Mouse (Mus musculus) cerebellum, postnatal 4 days (tissue): ENCODE results near the gene 2410004B18Rik.
"Not testable (repeated sequence)": the region's sequence is repeated elsewhere in the genome, so short reads cannot be mapped to it uniquely, and the experiment has no call there.

Experiments
- DNase-seq, 2 experiments: peaks; one replicate each; pipeline ENCODE4 v3.0.0; 2022; ENCODE audit warnings: low spot score in 2 of 2, mixed read lengths in 1 of 2

2410004B18Rik gene

GRCm38 (mm10) chr3:145964473-145964872 lies 26.7 kb downstream of the 2410004B18Rik start:
- no peak for DNase-seq

- DNase-seq: not testable (repeated sequence)
Observed at GRCm38 (mm10) chr3:145965583-145965982, 27.8 kb downstream of the 2410004B18Rik start.

- DNase-seq: no peak
Observed at GRCm38 (mm10) chr3:145966806-145967205, 29.0 kb downstream of the 2410004B18Rik start.

- DNase-seq: no peak
Observed at GRCm38 (mm10) chr3:145969031-145969501, 31.3 kb downstream of the 2410004B18Rik start.

GRCm38 (mm10) chr3:145971501-145971900 lies 33.7 kb downstream of the 2410004B18Rik start:
- DNase-seq: no peak

GRCm38 (mm10) chr3:145974986-145975385 lies 37.2 kb downstream of the 2410004B18Rik start:
- no peak for DNase-seq

GRCm38 (mm10) chr3:145985333-145985925 lies 47.6 kb downstream of the 2410004B18Rik start:
- DNase-seq: no peak

- no peak for DNase-seq
Observed at GRCm38 (mm10) chr3:145986317-145987001, 48.6 kb downstream of the 2410004B18Rik start.

GRCm38 (mm10) chr3:145987268-145987969 lies 49.6 kb downstream of the 2410004B18Rik start, which contains the start of gene Syde2:
TSS of gene Syde2 (plus strand) at chr3:145987870.
- DNase-seq: peak in 1 of 2 experiments; percentile 56

GRCm38 (mm10) chr3:145987970-145988683 lies 50.3 kb downstream of the 2410004B18Rik start:
- DNase-seq: peak in 1 of 2 experiments; percentile 36

- DNase-seq: no peak
Observed at GRCm38 (mm10) chr3:145988684-145989575, 51.1 kb downstream of the 2410004B18Rik start.

GRCm38 (mm10) chr3:145989576-145990081 lies 51.8 kb downstream of the 2410004B18Rik start:
- no peak for DNase-seq

- no peak for DNase-seq
Observed at GRCm38 (mm10) chr3:145991130-145991529, 53.3 kb downstream of the 2410004B18Rik start.

GRCm38 (mm10) chr3:145991976-145992730 lies 54.3 kb downstream of the 2410004B18Rik start:
- DNase-seq: no peak

GRCm38 (mm10) chr3:145992796-145993195 lies 55.0 kb downstream of the 2410004B18Rik start:
- no peak for DNase-seq

GRCm38 (mm10) chr3:145993481-145994201 lies 55.8 kb downstream of the 2410004B18Rik start:
- no peak for DNase-seq
